Mouse (Mus musculus): Measurements from ENCODE around the gene Zbtb18. TPM values are rescaled to one million over a fixed set of nuclear protein-coding genes. Genes with fewer than 3 reads are reported as not detected.
"Not testable (repeated sequence)": the region's sequence is repeated elsewhere in the genome, so short reads cannot be mapped to it uniquely, and the experiment has no call there.

Gene Zbtb18
- polyA plus RNA-seq, 1 experiment, result not detected

- TF ChIP-seq POLR2A (IDR thresholded peaks at IDR 0.05; ENCODE audit: insufficient read depth, low read depth, low read length), result no peak
- TF ChIP-seq CTCF (IDR thresholded peaks at IDR 0.05; ENCODE audit: insufficient read depth, low read depth, low read length), result no peak
- no peak overlapping the region for H3K27ac ChIP-seq (ENCODE audit: insufficient read depth, low read depth, low read length)
- H3K4me1 ChIP-seq (ENCODE audit: control insufficient read depth, insufficient read depth, low read length), result peaks cover 16% of the 10 kb centered on the region
- 59% methylated on average over 3 of the region's 3 CpGs for WGBS
- H3K4me3 ChIP-seq (ENCODE audit: insufficient read depth, low read depth, low read length), result no peak overlapping the region
These were observed 2.3 kb downstream of the Zbtb18 start for GRCm38 (mm10) chr1:177444483-177444810.

- Histone ChIP-seq H3K4me3 (ENCODE audit: insufficient read depth, low read depth, low read length) (no peak overlapping the region), H3K27ac (ENCODE audit: insufficient read depth, low read depth, low read length) (no peak overlapping the region), H3K4me1 (ENCODE audit: control insufficient read depth, insufficient read depth, low read length) (peaks cover 16% of the 10 kb centered on the region)
- 43% methylated on average over 5 of the region's 5 CpGs for WGBS
- TF ChIP-seq CTCF (IDR thresholded peaks at IDR 0.05; ENCODE audit: insufficient read depth, low read depth, low read length), result no peak
- no peak for TF ChIP-seq POLR2A (IDR thresholded peaks at IDR 0.05; ENCODE audit: insufficient read depth, low read depth, low read length)
These were observed 2.8 kb downstream of the Zbtb18 start for GRCm38 (mm10) chr1:177444941-177445340.

GRCm38 (mm10) chr1:177445461-177446130, 3.4 kb downstream of the Zbtb18 start:
- no peak overlapping the region for H3K27ac ChIP-seq (ENCODE audit: insufficient read depth, low read depth, low read length)
- peaks cover 16% of the 10 kb centered on the region for H3K4me1 ChIP-seq (ENCODE audit: control insufficient read depth, insufficient read depth, low read length)
- no peak for TF ChIP-seq POLR2A (IDR thresholded peaks at IDR 0.05; ENCODE audit: insufficient read depth, low read depth, low read length)
- TF ChIP-seq CTCF (IDR thresholded peaks at IDR 0.05; ENCODE audit: insufficient read depth, low read depth, low read length), result no peak
- 67% methylated on average over 7 of the region's 7 CpGs for WGBS
- no peak overlapping the region for H3K4me3 ChIP-seq (ENCODE audit: insufficient read depth, low read depth, low read length)

GRCm38 (mm10) chr1:177447086-177447485, 4.9 kb downstream of the Zbtb18 start:
- 63% methylated on average over 9 of the region's 9 CpGs for WGBS
- H3K27ac ChIP-seq (ENCODE audit: insufficient read depth, low read depth, low read length), result no peak overlapping the region
- H3K4me3 ChIP-seq (ENCODE audit: insufficient read depth, low read depth, low read length), result no peak overlapping the region
- H3K4me1 ChIP-seq (ENCODE audit: control insufficient read depth, insufficient read depth, low read length), result peaks cover 16% of the 10 kb centered on the region
- TF ChIP-seq CTCF (IDR thresholded peaks at IDR 0.05; ENCODE audit: insufficient read depth, low read depth, low read length) (no peak), POLR2A (IDR thresholded peaks at IDR 0.05; ENCODE audit: insufficient read depth, low read depth, low read length) (no peak)

GRCm38 (mm10) chr1:177447541-177448111, 5.5 kb downstream of the Zbtb18 start:
- no peak overlapping the region for H3K27ac ChIP-seq (ENCODE audit: insufficient read depth, low read depth, low read length)
- H3K4me1 ChIP-seq (ENCODE audit: control insufficient read depth, insufficient read depth, low read length), result peaks cover 16% of the 10 kb centered on the region
- H3K4me3 ChIP-seq (ENCODE audit: insufficient read depth, low read depth, low read length), result no peak overlapping the region
- WGBS, result 76% methylated on average over 12 of the region's 12 CpGs
- TF ChIP-seq POLR2A (IDR thresholded peaks at IDR 0.05; ENCODE audit: insufficient read depth, low read depth, low read length) (no peak), CTCF (IDR thresholded peaks at IDR 0.05; ENCODE audit: insufficient read depth, low read depth, low read length) (no peak)

- H3K4me1 ChIP-seq (ENCODE audit: control insufficient read depth, insufficient read depth, low read length), result peaks cover 13% of the 10 kb centered on the region
- TF ChIP-seq POLR2A (IDR thresholded peaks at IDR 0.05; ENCODE audit: insufficient read depth, low read depth, low read length), result no peak
- no peak for TF ChIP-seq CTCF (IDR thresholded peaks at IDR 0.05; ENCODE audit: insufficient read depth, low read depth, low read length)
- H3K27ac ChIP-seq (ENCODE audit: insufficient read depth, low read depth, low read length), result no peak overlapping the region
- no peak overlapping the region for H3K4me3 ChIP-seq (ENCODE audit: insufficient read depth, low read depth, low read length)
- WGBS, result 86% methylated on average over 25 of the region's 25 CpGs
These were observed 6.0 kb downstream of the Zbtb18 start for GRCm38 (mm10) chr1:177448121-177448561.

GRCm38 (mm10) chr1:177448921-177449320, 6.8 kb downstream of the Zbtb18 start:
- Histone ChIP-seq H3K4me3 (ENCODE audit: insufficient read depth, low read depth, low read length) (no peak overlapping the region), H3K4me1 (ENCODE audit: control insufficient read depth, insufficient read depth, low read length) (peaks cover 9% of the 10 kb centered on the region; the same call in 1 of the 2 replicates), H3K27ac (ENCODE audit: insufficient read depth, low read depth, low read length) (no peak overlapping the region)
- 91% methylated on average over 2 of the region's 2 CpGs for WGBS
- TF ChIP-seq POLR2A (IDR thresholded peaks at IDR 0.05; ENCODE audit: insufficient read depth, low read depth, low read length), result no peak
- no peak for TF ChIP-seq CTCF (IDR thresholded peaks at IDR 0.05; ENCODE audit: insufficient read depth, low read depth, low read length)

GRCm38 (mm10) chr1:177449857-177450256, 7.7 kb downstream of the Zbtb18 start:
- not testable (repeated sequence) for H3K4me3 ChIP-seq (ENCODE audit: insufficient read depth, low read depth, low read length); H3K27ac ChIP-seq (ENCODE audit: insufficient read depth, low read depth, low read length); H3K4me1 ChIP-seq (ENCODE audit: control insufficient read depth, insufficient read depth, low read length)
- 63% methylated on average over 7 of the region's 7 CpGs for WGBS

- no peak overlapping the region for H3K4me3 ChIP-seq (ENCODE audit: insufficient read depth, low read depth, low read length)
- no peak for TF ChIP-seq CTCF (IDR thresholded peaks at IDR 0.05; ENCODE audit: insufficient read depth, low read depth, low read length)
- TF ChIP-seq POLR2A (IDR thresholded peaks at IDR 0.05; ENCODE audit: insufficient read depth, low read depth, low read length), result no peak
These were observed 8.9 kb downstream of the Zbtb18 start for GRCm38 (mm10) chr1:177451041-177451440.

More at GRCm38 (mm10) chr1:177451041-177451440, 8.9 kb downstream of the Zbtb18 start:
- H3K27ac ChIP-seq (ENCODE audit: insufficient read depth, low read depth, low read length), result no peak overlapping the region
- H3K4me1 ChIP-seq (ENCODE audit: control insufficient read depth, insufficient read depth, low read length), result peaks cover 9% of the 10 kb centered on the region; the same call in 1 of the 2 replicates
- WGBS, result 92% methylated on average over 2 of the region's 2 CpGs

All from olfactory bulb, adult 2 months (tissue).